Mouse (Mus musculus): ENCODE data around the gene Med13l.

GRCm38 (mm10) chr5:118637931-118638330, 77.5 kb downstream of the Med13l start:
- no peak for TF ChIP-seq CTCF (IDR thresholded peaks at IDR 0.05; ENCODE audit: low read depth, low read length)
- no peak for TF ChIP-seq POLR2A (IDR thresholded peaks at IDR 0.05; ENCODE audit: extremely low read depth, insufficient read depth, low read length)

Data from liver, adult 2 months (tissue).